Mouse (Mus musculus) cortical plate, adult 2 months (tissue): ENCODE data around the gene Gldn.

ENCODE experiments used
- CTCF ChIP-seq: fragments of 200-500 bp; IDR thresholded peaks from 2 replicates; pipeline ENCODE4 v1.5.1; 2011; ENCODE audit warnings: mild to moderate bottlenecking, control low read depth, low read length; ENCODE audit not compliant: insufficient read depth; ENCODE audit errors: extremely low read depth
- POLR2A ChIP-seq: fragments of 200-500 bp; IDR thresholded peaks from 2 replicates; pipeline ENCODE4 v1.6.1; 2011; ENCODE audit warnings: mild to moderate bottlenecking, low read length, control low read depth; ENCODE audit not compliant: insufficient read depth; ENCODE audit errors: extremely low read depth

GRCm38 (mm10) chr9:54286331-54286987 is at the start of gene Gldn:
- TF ChIP-seq CTCF (no peak), POLR2A (no peak)
